Mouse (Mus musculus): ENCODE measurements around the gene Stag2. TPM values are rescaled to one million over a fixed set of nuclear protein-coding genes. Genes with fewer than 3 reads are reported as not detected.
A peak's percentile ranks its signal among the peaks of the same experiment; 100 is the strongest.

Gene Stag2
- polyA plus RNA-seq, 1 experiment from 2014 or later: 31.3 TPM

DNA sequence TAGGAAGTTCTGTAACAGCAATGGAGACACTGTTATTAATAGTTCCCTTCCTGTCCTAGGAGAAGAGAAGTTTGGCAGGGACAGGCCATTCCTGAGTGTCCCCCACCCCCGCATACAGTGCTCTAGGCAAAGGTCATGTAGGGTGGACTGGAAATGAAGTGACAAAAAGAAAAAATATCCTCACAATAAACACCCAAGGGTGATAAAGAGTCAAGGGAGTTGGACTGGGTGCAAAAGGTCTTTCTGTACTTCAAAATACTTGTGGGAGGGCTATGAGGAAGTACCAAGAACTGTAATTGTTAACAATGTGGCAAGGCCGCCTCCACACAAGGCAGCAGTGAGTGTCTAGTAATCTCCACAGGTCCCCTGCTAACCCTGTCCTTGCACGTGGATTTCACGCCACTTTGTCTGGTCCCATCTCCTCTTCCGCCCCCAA, 1.1 kb upstream of the Stag2 start:
- WGBS: 21% methylated on average over 5 of the region's 5 CpGs
- H3K4me1 ChIP-seq (ENCODE audit: control insufficient read depth, insufficient read depth, low read length): no peaks in the 10 kb centered on the region; the same call in none of the 2 replicates
- no peak overlapping the region; the same call in 1 of the 2 replicates for H3K9ac ChIP-seq (ENCODE audit: low read length)

GRCm38 (mm10) chrX:42149557-42150345, 634 bp downstream of the Stag2 start:
- Histone ChIP-seq H3K4me1 (ENCODE audit: control insufficient read depth, insufficient read depth, low read length) (no peaks in the 10 kb centered on the region; the same call in none of the 2 replicates), H3K27me3 (ENCODE audit: control insufficient read depth, insufficient read depth, low read length) (no peaks in the 10 kb centered on the region), H3K9ac (ENCODE audit: low read length) (peak overlapping the region; percentile 83), H3K27ac (ENCODE audit: low read length) (peak overlapping the region; percentile 97), H3K36me3 (ENCODE audit: control insufficient read depth, insufficient read depth) (no peaks in the 10 kb centered on the region), H3K4me3 (ENCODE audit: low read length) (peak overlapping the region; percentile 72), H3K9me3 (replicated peaks; ENCODE audit: control insufficient read depth, low read length) (no peaks in the 10 kb centered on the region), H3K4me2 (ENCODE audit: low read depth, low read length) (peak overlapping the region; percentile 56)
- 17% methylated on average over 35 of the region's 71 CpGs for WGBS
- ATAC-seq (replicated peaks; ENCODE audit: extremely low read depth, insufficient read depth, low FRiP score): peak; percentile 35

More for the DNA sequence above, 1.1 kb upstream of the Stag2 start:
- Histone ChIP-seq H3K27me3 (ENCODE audit: control insufficient read depth, insufficient read depth, low read length) (no peaks in the 10 kb centered on the region), H3K9me3 (replicated peaks; ENCODE audit: control insufficient read depth, low read length) (no peaks in the 10 kb centered on the region), H3K4me3 (ENCODE audit: low read length) (no peak overlapping the region), H3K27ac (ENCODE audit: low read length) (peak overlapping the region; percentile 94), H3K4me2 (ENCODE audit: low read depth, low read length) (peak overlapping the region; percentile 62), H3K36me3 (ENCODE audit: control insufficient read depth, insufficient read depth) (no peaks in the 10 kb centered on the region)
- ATAC-seq (replicated peaks; ENCODE audit: extremely low read depth, insufficient read depth, low FRiP score): no peak

DNA sequence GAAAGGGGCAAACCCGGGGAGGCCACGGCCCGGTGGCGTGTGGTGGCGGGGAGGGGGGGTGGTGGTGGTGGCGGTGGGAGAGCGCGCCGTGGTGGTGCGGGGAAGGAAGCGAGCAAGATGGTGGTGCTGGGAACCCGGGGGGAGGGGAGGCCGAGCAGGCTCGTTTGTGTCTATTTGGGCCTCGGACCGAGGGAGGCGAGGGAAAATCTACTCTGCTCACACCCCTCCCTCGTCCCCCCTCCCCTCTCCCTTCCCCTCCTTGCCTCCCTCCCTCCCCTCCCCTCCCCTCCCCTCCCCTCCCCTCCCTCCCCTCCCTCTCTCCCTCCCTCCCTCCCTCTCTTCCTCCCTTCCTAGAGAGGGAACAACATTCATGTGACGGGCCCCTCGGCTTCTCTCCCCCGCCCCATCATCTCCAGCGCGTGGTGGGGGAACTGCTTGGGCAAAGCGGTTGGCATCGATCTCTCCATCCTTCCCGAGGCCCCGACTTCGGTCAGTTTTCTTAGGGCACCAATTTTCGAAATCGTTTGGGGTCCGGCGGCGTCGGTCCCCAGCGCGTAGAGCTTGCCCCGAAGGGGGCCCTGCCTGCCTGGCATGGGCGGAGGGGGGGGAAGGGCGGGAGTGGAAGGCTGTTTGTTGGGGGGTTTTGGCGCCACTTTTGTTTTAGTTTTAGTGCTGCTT, 1.4 kb downstream of the Stag2 start:
- 10% methylated on average over 22 of the region's 40 CpGs for WGBS
- peak overlapping the region; percentile 97 for H3K27ac ChIP-seq (ENCODE audit: low read length)
- H3K27me3 ChIP-seq (ENCODE audit: control insufficient read depth, insufficient read depth, low read length): no peaks in the 10 kb centered on the region
- peak overlapping the region; percentile 72 for H3K4me3 ChIP-seq (ENCODE audit: low read length)
- ATAC-seq (replicated peaks; ENCODE audit: extremely low read depth, insufficient read depth, low FRiP score): peak; percentile 64
- H3K4me2 ChIP-seq (ENCODE audit: low read depth, low read length): peak overlapping the region; percentile 67
- peak overlapping the region; percentile 83 for H3K9ac ChIP-seq (ENCODE audit: low read length)
- no peaks in the 10 kb centered on the region for H3K9me3 ChIP-seq (replicated peaks; ENCODE audit: control insufficient read depth, low read length)
- no peaks in the 10 kb centered on the region for H3K36me3 ChIP-seq (ENCODE audit: control insufficient read depth, insufficient read depth)
- no peaks in the 10 kb centered on the region; the same call in none of the 2 replicates for H3K4me1 ChIP-seq (ENCODE audit: control insufficient read depth, insufficient read depth, low read length)

DNA sequence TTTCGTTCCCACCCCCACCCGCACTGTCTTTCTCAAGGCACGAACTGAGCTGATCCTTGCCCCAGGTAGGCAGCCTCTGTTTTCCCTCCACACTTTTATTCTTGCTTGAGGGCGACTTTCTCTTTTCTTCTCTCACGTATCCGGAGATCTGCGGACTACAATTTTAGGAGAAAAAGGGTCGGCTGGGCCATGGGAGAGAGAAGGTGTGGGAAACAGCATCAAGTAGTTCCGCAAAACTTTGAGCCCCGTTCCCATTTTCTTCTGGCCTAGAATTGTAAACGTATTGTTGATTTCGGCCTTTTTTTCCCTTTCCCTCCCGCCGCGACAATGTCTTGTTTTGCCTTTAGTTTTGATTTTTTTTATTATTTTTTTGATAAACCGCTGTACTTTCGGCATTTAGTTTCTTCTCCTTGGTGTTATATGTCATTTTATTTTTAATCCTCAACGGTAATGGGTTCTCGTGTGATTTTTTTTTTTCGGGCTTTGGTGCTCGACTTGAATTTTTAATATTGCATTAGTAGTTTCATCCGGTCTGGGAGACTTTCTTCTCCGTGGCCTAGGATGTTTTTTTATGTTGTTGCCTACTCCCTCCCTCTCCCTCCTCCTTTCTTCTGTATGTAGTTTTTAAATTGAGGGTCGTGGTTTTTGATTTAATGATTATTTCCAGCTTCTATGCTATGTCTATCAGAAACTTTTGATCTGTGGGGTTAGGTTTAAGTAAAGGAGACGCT, 2.1 kb downstream of the Stag2 start:
- Histone ChIP-seq H3K27ac (ENCODE audit: low read length) (peak overlapping the region; percentile 95), H3K4me2 (ENCODE audit: low read depth, low read length) (peak overlapping the region; percentile 67), H3K9me3 (replicated peaks; ENCODE audit: control insufficient read depth, low read length) (no peaks in the 10 kb centered on the region), H3K9ac (ENCODE audit: low read length) (peak overlapping the region; percentile 83), H3K4me1 (ENCODE audit: control insufficient read depth, insufficient read depth, low read length) (no peaks in the 10 kb centered on the region; the same call in none of the 2 replicates), H3K36me3 (ENCODE audit: control insufficient read depth, insufficient read depth) (no peaks in the 10 kb centered on the region), H3K4me3 (ENCODE audit: low read length) (peak overlapping the region; percentile 72), H3K27me3 (ENCODE audit: control insufficient read depth, insufficient read depth, low read length) (no peaks in the 10 kb centered on the region)
- no peak for ATAC-seq (replicated peaks; ENCODE audit: extremely low read depth, insufficient read depth, low FRiP score)
- WGBS: 8% methylated on average over 25 of the region's 25 CpGs

GRCm38 (mm10) chrX:42151903-42152369, 2.8 kb downstream of the Stag2 start:
- ATAC-seq (replicated peaks; ENCODE audit: extremely low read depth, insufficient read depth, low FRiP score): peak; percentile 71
- no peaks in the 10 kb centered on the region; the same call in none of the 2 replicates for H3K4me1 ChIP-seq (ENCODE audit: control insufficient read depth, insufficient read depth, low read length)
- no peaks in the 10 kb centered on the region for H3K36me3 ChIP-seq (ENCODE audit: control insufficient read depth, insufficient read depth)
- H3K9ac ChIP-seq (ENCODE audit: low read length): peak overlapping the region; percentile 83
- no peaks in the 10 kb centered on the region for H3K27me3 ChIP-seq (ENCODE audit: control insufficient read depth, insufficient read depth, low read length)
- H3K4me2 ChIP-seq (ENCODE audit: low read depth, low read length): peak overlapping the region; percentile 67
- peak overlapping the region; percentile 72 for H3K4me3 ChIP-seq (ENCODE audit: low read length)
- H3K27ac ChIP-seq (ENCODE audit: low read length): peak overlapping the region; percentile 95
- 9% methylated on average over 17 of the region's 17 CpGs for WGBS
- no peaks in the 10 kb centered on the region for H3K9me3 ChIP-seq (replicated peaks; ENCODE audit: control insufficient read depth, low read length)

GRCm38 (mm10) chrX:42153056-42153455, 3.9 kb downstream of the Stag2 start:
- Histone ChIP-seq H3K9ac (ENCODE audit: low read length) (no peak overlapping the region; the same call in 1 of the 2 replicates), H3K27ac (ENCODE audit: low read length) (peak overlapping the region; percentile 66)
- WGBS: 11% methylated on average over 4 of the region's 4 CpGs

GRCm38 (mm10) chrX:42165455-42165854, 16.3 kb downstream of the Stag2 start:
- Histone ChIP-seq H3K27ac (ENCODE audit: low read length) (no peak overlapping the region), H3K9ac (ENCODE audit: low read length) (no peak overlapping the region), H3K27me3 (ENCODE audit: control insufficient read depth, insufficient read depth, low read length) (no peaks in the 10 kb centered on the region), H3K4me2 (ENCODE audit: low read depth, low read length) (no peak overlapping the region), H3K4me1 (ENCODE audit: control insufficient read depth, insufficient read depth, low read length) (no peaks in the 10 kb centered on the region), H3K36me3 (ENCODE audit: control insufficient read depth, insufficient read depth) (no peaks in the 10 kb centered on the region), H3K4me3 (ENCODE audit: low read length) (no peak overlapping the region), H3K9me3 (replicated peaks; ENCODE audit: control insufficient read depth, low read length) (no peaks in the 10 kb centered on the region)
- 78% methylated on average over 1 of the region's 1 CpGs for WGBS
- no peak for ATAC-seq (replicated peaks; ENCODE audit: extremely low read depth, insufficient read depth, low FRiP score)

More at GRCm38 (mm10) chrX:42153056-42153455, 3.9 kb downstream of the Stag2 start:
- peak overlapping the region; percentile 67 for H3K4me2 ChIP-seq (ENCODE audit: low read depth, low read length)
- no peaks in the 10 kb centered on the region; the same call in 1 of the 2 replicates for H3K4me1 ChIP-seq (ENCODE audit: control insufficient read depth, insufficient read depth, low read length)
- H3K9me3 ChIP-seq (replicated peaks; ENCODE audit: control insufficient read depth, low read length): no peaks in the 10 kb centered on the region
- ATAC-seq (replicated peaks; ENCODE audit: extremely low read depth, insufficient read depth, low FRiP score): no peak
- no peaks in the 10 kb centered on the region for H3K36me3 ChIP-seq (ENCODE audit: control insufficient read depth, insufficient read depth)
- peak overlapping the region; percentile 72 for H3K4me3 ChIP-seq (ENCODE audit: low read length)
- no peaks in the 10 kb centered on the region for H3K27me3 ChIP-seq (ENCODE audit: control insufficient read depth, insufficient read depth, low read length)

GRCm38 (mm10) chrX:42170811-42171210, 21.7 kb downstream of the Stag2 start:
- Histone ChIP-seq H3K36me3 (ENCODE audit: control insufficient read depth, insufficient read depth) (no peaks in the 10 kb centered on the region), H3K4me2 (ENCODE audit: low read depth, low read length) (no peak overlapping the region), H3K9ac (ENCODE audit: low read length) (no peak overlapping the region), H3K4me1 (ENCODE audit: control insufficient read depth, insufficient read depth, low read length) (no peaks in the 10 kb centered on the region), H3K9me3 (replicated peaks; ENCODE audit: control insufficient read depth, low read length) (no peaks in the 10 kb centered on the region), H3K27me3 (ENCODE audit: control insufficient read depth, insufficient read depth, low read length) (no peaks in the 10 kb centered on the region), H3K4me3 (ENCODE audit: low read length) (no peak overlapping the region), H3K27ac (ENCODE audit: low read length) (no peak overlapping the region)
- 85% methylated on average over 5 of the region's 5 CpGs for WGBS
- no peak for ATAC-seq (replicated peaks; ENCODE audit: extremely low read depth, insufficient read depth, low FRiP score)
